Comparison of ENCODE assay signal across 24 mouse cellular contexts in genomic region chr3:35295746-35296145, GRCm38 (mm10).
DNase-seq lines count a peak whose midpoint lies in the region; ATAC-seq and TF ChIP-seq lines count a peak whose summit lies in the region.
"Had no signal": no experiment of that assay in that cellular context is flagged by ENCODE, and none has a peak within 500 bp of the region (broad histone marks: within the 10 kb centered on the region; RNA-seq: fewer than 3 reads in every experiment).

No protein-coding gene starts in this region.

- no peak for TF ChIP-seq CTCF in kidney, postnatal 0 days (IDR thresholded peaks at IDR 0.05; ENCODE audit: low read depth)

- H3K4me1 ChIP-seq in kidney, postnatal 0 days (replicated peaks; ENCODE audit: insufficient read depth, low read length): no peaks in the 10 kb centered on the region
- H3K4me1 ChIP-seq in kidney, embryonic 14.5 days (ENCODE audit: control insufficient read depth, insufficient read depth, low read length): no peaks in the 10 kb centered on the region
- H3K4me1 ChIP-seq: embryonic facial prominence, embryonic 13.5 days; embryonic facial prominence, embryonic 15.5 days; forebrain, embryonic 12.5 days had no signal

- no peak overlapping the region for H3K4me3 ChIP-seq in kidney, postnatal 0 days (replicated peaks; ENCODE audit: low read depth, low read length)
- H3K4me3 ChIP-seq in kidney, embryonic 14.5 days (ENCODE audit: low read length): no peak overlapping the region
- H3K4me3 ChIP-seq: embryonic facial prominence, embryonic 13.5 days; embryonic facial prominence, embryonic 15.5 days; erythroblast, embryonic 14.5 days; forebrain, embryonic 10.5 days; forebrain, embryonic 12.5 days had no signal

- no peak overlapping the region for H3K4me2 ChIP-seq in kidney, postnatal 0 days (ENCODE audit: low read length)
- H3K4me2 ChIP-seq in kidney, embryonic 14.5 days (replicated peaks; ENCODE audit: low read depth, low read length): no peak overlapping the region
- H3K4me2 ChIP-seq: embryonic facial prominence, embryonic 13.5 days; embryonic facial prominence, embryonic 15.5 days; forebrain, embryonic 12.5 days had no signal

- DNase-seq in heart, adult 11 months: peak; percentile 18
- DNase-seq in heart, postnatal 36 days: no peak
- DNase-seq in kidney, postnatal 0 days (ENCODE audit: low spot score): peak; percentile 41
- peak; percentile 60 for DNase-seq in testis, postnatal 14 days (ENCODE audit: low spot score)
- no peak for DNase-seq in testis, postnatal 10 days (ENCODE audit: low spot score)
- no peak for DNase-seq in right cerebral cortex, postnatal 10 days (ENCODE audit: low spot score in 2 of 2)
- DNase-seq: adrenal gland, adult 2 months; adrenal gland, postnatal 10 days; adrenal gland, postnatal 25 days; cerebellum, adult 11 months; cerebellum, adult 18-20 months; cerebellum, adult 8-10 months; cerebellum, adult 9-11 months; cerebellum, postnatal 14 days; cerebellum, postnatal 36 days; embryo, embryonic 11 days had no signal

- intact Hi-C loops in heart, postnatal 36 days (cut with DNase I): no loop called here

- H3K27me3 ChIP-seq in kidney, postnatal 0 days (ENCODE audit: insufficient read depth, low read length): no peaks in the 10 kb centered on the region
- H3K27me3 ChIP-seq in kidney, embryonic 14.5 days (ENCODE audit: control insufficient read depth, insufficient read depth, low read length): no peaks in the 10 kb centered on the region
- H3K27me3 ChIP-seq: embryonic facial prominence, embryonic 13.5 days; embryonic facial prominence, embryonic 15.5 days; forebrain, embryonic 12.5 days had no signal

- no peak for ATAC-seq in kidney, postnatal 0 days (replicated peaks; ENCODE audit: low FRiP score, low read depth)
- no peak for ATAC-seq in kidney, embryonic 14.5 days (ENCODE audit: low FRiP score, low TSS enrichment)
- ATAC-seq: forebrain, embryonic 14.5 days; forebrain, embryonic 16.5 days had no signal

- no peak overlapping the region for H3K27ac ChIP-seq in kidney, postnatal 0 days
- no peak overlapping the region for H3K27ac ChIP-seq in kidney, embryonic 14.5 days (ENCODE audit: low read depth, low read length)
- H3K27ac ChIP-seq: embryonic facial prominence, embryonic 13.5 days; embryonic facial prominence, embryonic 15.5 days; forebrain, embryonic 10.5 days; forebrain, embryonic 12.5 days had no signal

- H3K9ac ChIP-seq in kidney, postnatal 0 days (ENCODE audit: low read depth, low read length): no peak overlapping the region
- no peak overlapping the region for H3K9ac ChIP-seq in kidney, embryonic 14.5 days (ENCODE audit: low read depth, low read length)
- H3K9ac ChIP-seq: embryonic facial prominence, embryonic 13.5 days; embryonic facial prominence, embryonic 15.5 days; forebrain, embryonic 12.5 days had no signal

- WGBS in kidney, postnatal 0 days: 25% methylated on average over 4 of the region's 4 CpGs
- 30% methylated on average over 4 of the region's 4 CpGs for WGBS in kidney, embryonic 14.5 days

- no peaks in the 10 kb centered on the region for H3K9me3 ChIP-seq in kidney, postnatal 0 days (replicated peaks; ENCODE audit: low read length)
- H3K9me3 ChIP-seq in kidney, embryonic 14.5 days (ENCODE audit: control insufficient read depth, low read length): peaks cover 2% of the 10 kb centered on the region; the same call in 1 of the 2 replicates
- H3K9me3 ChIP-seq: embryonic facial prominence, embryonic 15.5 days had no signal

- H3K36me3 ChIP-seq in kidney, postnatal 0 days (ENCODE audit: insufficient read depth, low read length): no peaks in the 10 kb centered on the region
- H3K36me3 ChIP-seq in kidney, embryonic 14.5 days (ENCODE audit: control insufficient read depth, insufficient read depth, low read length): no peaks in the 10 kb centered on the region
- H3K36me3 ChIP-seq: embryonic facial prominence, embryonic 13.5 days; embryonic facial prominence, embryonic 15.5 days; forebrain, embryonic 10.5 days; forebrain, embryonic 12.5 days had no signal

Comparison
In these comparisons a context has a peak if more than half of its experiments do, and no peak if none do; other contexts are left out.
1. DNase-seq: peak in heart, adult 11 months (single experiment), kidney, postnatal 0 days (single experiment) and testis, postnatal 14 days (single experiment); none in heart, postnatal 36 days (0 of 2), testis, postnatal 10 days (single experiment) and right cerebral cortex, postnatal 10 days (0 of 2).